In genomic region chr7:64995946-64996444, GRCm38 (mm10) we compare ENCODE assay signal across 24 mouse cellular contexts.
A peak's percentile ranks its signal among the peaks of the same experiment; 100 is the strongest.
DNase-seq lines count a peak whose midpoint lies in the region; ATAC-seq lines count a peak whose summit lies in the region.
"Had no signal": no experiment of that assay in that cellular context is flagged by ENCODE, and none has a peak within 500 bp of the region (broad histone marks: within the 10 kb centered on the region; RNA-seq: fewer than 3 reads in every experiment).

No protein-coding gene starts in this region.

- H3K36me3 ChIP-seq in forebrain, embryonic 12.5 days (replicated peaks) = no peaks in the 10 kb centered on the region
- H3K36me3 ChIP-seq in forebrain, embryonic 16.5 days (ENCODE audit: control insufficient read depth, insufficient read depth) = no peaks in the 10 kb centered on the region
- H3K36me3 ChIP-seq in neural tube, embryonic 14.5 days (ENCODE audit: control insufficient read depth, insufficient read depth, low read length) = no peaks in the 10 kb centered on the region
- no peaks in the 10 kb centered on the region for H3K36me3 ChIP-seq in neural tube, embryonic 15.5 days
- no peaks in the 10 kb centered on the region for H3K36me3 ChIP-seq in intestine, embryonic 15.5 days
- H3K36me3 ChIP-seq: embryonic facial prominence, embryonic 12.5 days; G1E; heart, embryonic 15.5 days; hindbrain, embryonic 10.5 days; hindbrain, embryonic 15.5 days had no signal

- DNase-seq in ZHBTc4 (ENCODE audit: low read depth, low spot score) = peak; percentile 68
- DNase-seq in spleen, adult 12 weeks (ENCODE audit: low spot score) = no peak
- DNase-seq: adrenal gland, adult 2 months; adrenal gland, postnatal 25 days; cerebellum, adult 2 months; cerebellum, postnatal 14 days; embryo, embryonic 11 days; gastrocnemius, postnatal 10 days; heart, adult 2 months; heart, postnatal 14 days; kidney, adult 11 months; kidney, adult 9 months had no signal

- no peak overlapping the region for H3K4me2 ChIP-seq in forebrain, embryonic 12.5 days
- no peak overlapping the region for H3K4me2 ChIP-seq in forebrain, embryonic 16.5 days (ENCODE audit: low read length)
- H3K4me2 ChIP-seq in neural tube, embryonic 14.5 days (ENCODE audit: low read depth, low read length) = no peak overlapping the region
- no peak overlapping the region for H3K4me2 ChIP-seq in neural tube, embryonic 15.5 days
- no peak overlapping the region for H3K4me2 ChIP-seq in intestine, embryonic 15.5 days (replicated peaks)
- H3K4me2 ChIP-seq: embryonic facial prominence, embryonic 12.5 days; heart, embryonic 11.5 days; heart, embryonic 15.5 days; hindbrain, embryonic 15.5 days had no signal

- no peaks in the 10 kb centered on the region for H3K27me3 ChIP-seq in forebrain, embryonic 12.5 days
- H3K27me3 ChIP-seq in forebrain, embryonic 16.5 days (replicated peaks; ENCODE audit: control insufficient read depth, insufficient read depth, low read length) = no peaks in the 10 kb centered on the region
- H3K27me3 ChIP-seq in neural tube, embryonic 14.5 days (ENCODE audit: control insufficient read depth, insufficient read depth, low read length) = no peaks in the 10 kb centered on the region
- no peaks in the 10 kb centered on the region for H3K27me3 ChIP-seq in neural tube, embryonic 15.5 days (replicated peaks)
- no peaks in the 10 kb centered on the region for H3K27me3 ChIP-seq in intestine, embryonic 15.5 days (replicated peaks)
- H3K27me3 ChIP-seq: embryonic facial prominence, embryonic 12.5 days; heart, embryonic 15.5 days; hindbrain, embryonic 15.5 days had no signal

- H3K27ac ChIP-seq in forebrain, embryonic 12.5 days = no peak overlapping the region
- no peak overlapping the region for H3K27ac ChIP-seq in forebrain, embryonic 16.5 days (ENCODE audit: low read length)
- H3K27ac ChIP-seq in neural tube, embryonic 14.5 days (ENCODE audit: low read depth, low read length) = no peak overlapping the region
- no peak overlapping the region for H3K27ac ChIP-seq in neural tube, embryonic 15.5 days (replicated peaks)
- no peak overlapping the region for H3K27ac ChIP-seq in intestine, embryonic 15.5 days
- H3K27ac ChIP-seq: embryonic facial prominence, embryonic 12.5 days; heart, adult 2 months; heart, embryonic 15.5 days; hindbrain, embryonic 10.5 days; hindbrain, embryonic 15.5 days had no signal

- H3K4me1 ChIP-seq in forebrain, embryonic 12.5 days = 0 out of 2 replicates have a peak, but pooled peaks cover 4% of the 10 kb centered on the region
- H3K4me1 ChIP-seq in forebrain, embryonic 16.5 days (replicated peaks; ENCODE audit: control insufficient read depth, insufficient read depth, low read length) = no peaks in the 10 kb centered on the region
- no peaks in the 10 kb centered on the region for H3K4me1 ChIP-seq in neural tube, embryonic 14.5 days (ENCODE audit: control insufficient read depth, insufficient read depth, low read length)
- peaks cover 14% of the 10 kb centered on the region for H3K4me1 ChIP-seq in neural tube, embryonic 15.5 days
- no peaks in the 10 kb centered on the region for H3K4me1 ChIP-seq in intestine, embryonic 15.5 days (replicated peaks)
- H3K4me1 ChIP-seq: embryonic facial prominence, embryonic 12.5 days; heart, embryonic 15.5 days had no signal

- H3K4me3 ChIP-seq in forebrain, embryonic 12.5 days (replicated peaks) = no peak overlapping the region
- H3K4me3 ChIP-seq in forebrain, embryonic 16.5 days (replicated peaks; ENCODE audit: low read length) = no peak overlapping the region
- H3K4me3 ChIP-seq in neural tube, embryonic 14.5 days (ENCODE audit: low read depth, low read length) = no peak overlapping the region
- H3K4me3 ChIP-seq in neural tube, embryonic 15.5 days (replicated peaks) = no peak overlapping the region
- no peak overlapping the region for H3K4me3 ChIP-seq in intestine, embryonic 15.5 days (replicated peaks)
- H3K4me3 ChIP-seq: embryonic facial prominence, embryonic 12.5 days; heart, adult 2 months; heart, embryonic 15.5 days; hindbrain, embryonic 10.5 days; hindbrain, embryonic 15.5 days had no signal

- H3K9ac ChIP-seq in forebrain, embryonic 12.5 days = no peak overlapping the region
- H3K9ac ChIP-seq in forebrain, embryonic 16.5 days (replicated peaks; ENCODE audit: low read depth, low read length) = no peak overlapping the region
- H3K9ac ChIP-seq in neural tube, embryonic 14.5 days (replicated peaks; ENCODE audit: low read depth, low read length) = no peak overlapping the region
- no peak overlapping the region for H3K9ac ChIP-seq in neural tube, embryonic 15.5 days (replicated peaks)
- no peak overlapping the region for H3K9ac ChIP-seq in intestine, embryonic 15.5 days
- H3K9ac ChIP-seq: embryonic facial prominence, embryonic 12.5 days; heart, embryonic 15.5 days; hindbrain, embryonic 15.5 days had no signal

- H3K9me3 ChIP-seq in forebrain, embryonic 12.5 days = no peaks in the 10 kb centered on the region
- no peaks in the 10 kb centered on the region for H3K9me3 ChIP-seq in forebrain, embryonic 16.5 days (ENCODE audit: control insufficient read depth, low read length)
- no peaks in the 10 kb centered on the region for H3K9me3 ChIP-seq in neural tube, embryonic 14.5 days (ENCODE audit: control insufficient read depth, low read length)
- H3K9me3 ChIP-seq in neural tube, embryonic 15.5 days (replicated peaks) = no peaks in the 10 kb centered on the region
- H3K9me3 ChIP-seq in intestine, embryonic 15.5 days = no peaks in the 10 kb centered on the region
- H3K9me3 ChIP-seq: embryonic facial prominence, embryonic 12.5 days; heart, embryonic 15.5 days; hindbrain, embryonic 10.5 days; hindbrain, embryonic 15.5 days had no signal

- 29% methylated on average over 8 of the region's 8 CpGs for WGBS in forebrain, embryonic 12.5 days
- WGBS in forebrain, embryonic 16.5 days = 9% methylated on average over 8 of the region's 8 CpGs
- 30% methylated on average over 8 of the region's 8 CpGs for WGBS in neural tube, embryonic 14.5 days
- WGBS in neural tube, embryonic 15.5 days = 24% methylated on average over 8 of the region's 8 CpGs
- WGBS in intestine, embryonic 15.5 days = 61% methylated on average over 8 of the region's 8 CpGs

- peak; percentile 49; the same call in 1 of the 2 replicates for ATAC-seq in forebrain, embryonic 12.5 days (ENCODE audit: low FRiP score)
- ATAC-seq in forebrain, embryonic 16.5 days = no peak
- ATAC-seq in neural tube, embryonic 14.5 days (ENCODE audit: low read depth) = peak; percentile 52; the same call in 1 of the 2 replicates
- no peak for ATAC-seq in neural tube, embryonic 15.5 days (ENCODE audit: low FRiP score)
- no peak for ATAC-seq in intestine, embryonic 15.5 days
- ATAC-seq: inflammation-experienced regulatory T-cells, adult 6 months had no signal

Comparison
In these comparisons a context has a peak if more than half of its experiments do, and no peak if none do; other contexts are left out.
1. ATAC-seq: peak in forebrain, embryonic 12.5 days (single experiment) and neural tube, embryonic 14.5 days (single experiment); none in forebrain, embryonic 16.5 days (single experiment), neural tube, embryonic 15.5 days (single experiment) and intestine, embryonic 15.5 days (single experiment).